Mouse (Mus musculus) neural tube, embryonic 11.5 days (tissue): ENCODE data around the gene Cd80. TPM values are rescaled to one million over a fixed set of nuclear protein-coding genes. Genes with fewer than 3 reads are reported as not detected.

Source experiments
- ATAC-seq: fragments of 200-750 bp; cut with Nextera tagmentation; 2 replicates; pipeline ENCODE4 v1.8.0; 2017; ENCODE audit warnings: moderate number of reproducible peaks, mild to moderate bottlenecking, moderate TSS enrichment, moderate library complexity; ENCODE audit not compliant: insufficient read depth, low FRiP score, low TSS enrichment
- DNase-seq: peaks from one replicate; pipeline ENCODE4 v3.0.0-alpha.2; 2015; ENCODE audit warnings: low spot score
- H3K27ac ChIP-seq: fragments of 300-500 bp; sonication (generic); 2 replicates; pipeline ENCODE4 v1.5.1; 2014; ENCODE audit warnings: low read depth, mild to moderate bottlenecking, low read length
- H3K27me3 ChIP-seq: fragments of 300-500 bp; sonication (generic); 2 replicates; pipeline ENCODE4 v1.6.1; 2014; ENCODE audit warnings: mild to moderate bottlenecking, low read length, mixed read lengths; ENCODE audit not compliant: control insufficient read depth, insufficient read depth
- H3K36me3 ChIP-seq: fragments of 300-500 bp; sonication (generic); 2 replicates; pipeline ENCODE4 v1.6.1; 2014; ENCODE audit warnings: mild to moderate bottlenecking, low read length, moderate library complexity, mixed read lengths; ENCODE audit not compliant: control insufficient read depth, insufficient read depth
- H3K4me1 ChIP-seq: fragments of 300-500 bp; sonication (generic); 2 replicates; pipeline ENCODE4 v1.6.1; 2014; ENCODE audit warnings: low read length, mixed read lengths; ENCODE audit not compliant: control insufficient read depth, insufficient read depth
- H3K4me2 ChIP-seq: fragments of 300-500 bp; sonication (generic); 2 replicates; pipeline ENCODE4 v1.6.1; 2014; ENCODE audit warnings: low read depth, mild to moderate bottlenecking, moderate library complexity
- H3K4me3 ChIP-seq: fragments of 300-500 bp; sonication (generic); 2 replicates; pipeline ENCODE4 v1.5.1; 2014; ENCODE audit warnings: low read depth, low read length
- H3K9ac ChIP-seq: fragments of 300-500 bp; sonication (generic); 2 replicates; pipeline ENCODE4 v1.6.1; 2014; ENCODE audit warnings: mild to moderate bottlenecking, low read length
- H3K9me3 ChIP-seq: fragments of 300-500 bp; sonication (generic); 2 replicates; pipeline ENCODE4 v1.6.1; 2016; ENCODE audit warnings: low read length; ENCODE audit not compliant: control insufficient read depth
- WGBS: fragments of 180-500 bp; shearing (Covaris S2); extraction: QIAGEN DNeasy Blood & Tissue Kit; methylation state at CpG from one replicate; pipeline ENCODE4 v1.1.7; 2014; 5-methylcytosine and 5-hydroxymethylcytosine counted together
- polyA plus RNA-seq: library from polyadenylated mRNA; unstranded; fragments of >200 nt; fragmentation: Nextera tagmentation; extraction: Ambion mirVana; gene quantifications from 2 replicates; pipeline ENCODE4 v1.2.1, GENCODE M21; 2014

Gene Cd80
- polyA plus RNA-seq, 1 experiment from 2014 or later, result 0.54 TPM

GRCm38 (mm10) chr16:38482780-38483562 lies 27.6 kb downstream of the Cd80 start:
- peak; percentile 46 for DNase-seq
- Histone ChIP-seq H3K9ac (no peak overlapping the region), H3K36me3 (no peaks in the 10 kb centered on the region), H3K27ac (no peak overlapping the region), H3K4me2 (peak overlapping the region; percentile 45), H3K9me3 (no peaks in the 10 kb centered on the region), H3K4me1 (no peaks in the 10 kb centered on the region), H3K4me3 (peak overlapping the region; percentile 25), H3K27me3 (peaks cover 8% of the 10 kb centered on the region; the same call in 1 of the 2 replicates)
- 22% methylated on average over 32 of the region's 32 CpGs for WGBS
- 0 out of 2 replicates have a peak, but pooled peaks have one; percentile 35 for ATAC-seq

DNA sequence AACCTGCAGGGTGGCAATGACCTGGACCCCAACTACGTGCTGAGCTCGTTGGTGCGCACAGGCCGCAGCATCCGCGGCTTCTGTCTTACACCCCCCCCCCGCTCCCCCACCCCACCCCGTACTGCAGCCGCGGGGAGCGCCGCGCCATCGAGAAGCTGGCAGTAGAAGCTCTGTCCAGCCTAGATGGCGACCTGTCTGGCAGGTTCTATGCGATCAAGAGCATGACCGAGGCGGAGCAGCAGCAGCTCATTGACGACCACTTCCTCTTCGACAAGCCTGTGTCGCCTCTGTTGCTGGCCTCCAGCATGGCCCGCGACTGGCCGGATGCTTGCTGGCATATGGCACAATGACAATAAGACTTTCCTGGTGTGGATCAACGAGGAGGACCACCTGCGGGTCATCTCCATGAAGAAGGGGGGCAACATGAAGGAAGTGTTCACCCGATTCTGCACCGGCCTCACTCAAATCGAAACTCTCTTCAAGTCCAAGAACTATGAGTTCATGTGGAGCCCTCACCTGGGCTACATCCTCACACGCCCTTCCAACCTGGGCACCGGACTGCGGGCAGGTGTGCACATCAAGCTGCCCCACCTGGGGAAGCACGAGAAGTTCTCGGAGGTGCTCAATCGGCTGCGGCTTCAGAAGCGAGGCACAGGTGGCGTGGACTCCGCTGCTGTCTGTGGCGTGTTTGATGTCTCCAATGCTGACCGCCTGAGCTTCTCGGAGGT lies 28.4 kb downstream of the Cd80 start:
- DNase-seq (no peak), ATAC-seq (0 out of 2 replicates have a peak, but pooled peaks have one; percentile 23)
- no peak overlapping the region for H3K27ac ChIP-seq
- peak overlapping the region; percentile 25 for H3K4me3 ChIP-seq
- WGBS, result 34% methylated on average over 39 of the region's 42 CpGs
- H3K36me3 ChIP-seq, result no peaks in the 10 kb centered on the region
- no peaks in the 10 kb centered on the region for H3K4me1 ChIP-seq
- peak overlapping the region; percentile 45 for H3K4me2 ChIP-seq
- peaks cover 8% of the 10 kb centered on the region; the same call in 1 of the 2 replicates for H3K27me3 ChIP-seq
- H3K9ac ChIP-seq, result no peak overlapping the region
- no peaks in the 10 kb centered on the region for H3K9me3 ChIP-seq

- Histone ChIP-seq H3K27me3 (no peaks in the 10 kb centered on the region), H3K27ac (no peak overlapping the region), H3K4me1 (no peaks in the 10 kb centered on the region), H3K36me3 (no peaks in the 10 kb centered on the region), H3K9ac (no peak overlapping the region), H3K4me2 (no peak overlapping the region), H3K9me3 (no peaks in the 10 kb centered on the region), H3K4me3 (no peak overlapping the region)
- 86% methylated on average over 3 of the region's 3 CpGs for WGBS
- DNase-seq (no peak), ATAC-seq (no peak)
Observed at GRCm38 (mm10) chr16:38492551-38492950, 37.2 kb downstream of the Cd80 start.

GRCm38 (mm10) chr16:38493890-38494289 lies 38.5 kb downstream of the Cd80 start:
- Histone ChIP-seq H3K27me3 (no peaks in the 10 kb centered on the region), H3K36me3 (peaks cover under 1% of the 10 kb centered on the region; the same call in 1 of the 2 replicates), H3K4me3 (no peak overlapping the region), H3K4me1 (no peaks in the 10 kb centered on the region), H3K4me2 (no peak overlapping the region), H3K27ac (no peak overlapping the region), H3K9me3 (no peaks in the 10 kb centered on the region), H3K9ac (no peak overlapping the region)
- ATAC-seq, result no peak
- 87% methylated on average over 10 of the region's 10 CpGs for WGBS
- DNase-seq, result no peak

DNA sequence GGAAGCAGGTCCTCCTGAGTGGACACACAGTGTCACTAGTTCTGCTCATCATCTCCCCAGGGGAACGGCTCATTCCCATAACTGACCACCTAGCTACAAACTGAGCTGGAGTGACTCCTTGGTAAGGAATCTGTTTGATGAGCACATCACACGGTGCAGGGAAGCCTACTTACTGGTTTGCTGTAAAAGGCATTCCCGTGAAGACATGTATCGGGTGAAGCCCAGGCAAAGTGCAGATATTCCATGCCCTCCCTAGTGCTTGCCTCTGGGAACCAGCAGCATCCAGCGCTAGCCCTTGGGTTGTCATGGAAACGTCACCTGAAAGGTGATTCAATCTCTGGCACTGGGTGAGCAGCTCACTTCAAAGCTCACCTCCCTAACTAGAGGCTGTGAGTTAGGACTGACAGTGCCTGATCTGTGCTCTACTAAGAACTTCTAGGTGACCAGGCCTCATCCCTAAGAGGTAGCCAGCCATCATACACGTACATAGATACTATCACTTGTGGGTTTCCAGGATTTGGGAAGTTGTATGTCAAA lies 41.3 kb downstream of the Cd80 start:
- Histone ChIP-seq H3K27ac (no peak overlapping the region), H3K9ac (no peak overlapping the region), H3K27me3 (no peaks in the 10 kb centered on the region), H3K4me1 (no peaks in the 10 kb centered on the region), H3K4me2 (no peak overlapping the region), H3K9me3 (no peaks in the 10 kb centered on the region), H3K36me3 (peaks cover 2% of the 10 kb centered on the region; the same call in 1 of the 2 replicates), H3K4me3 (no peak overlapping the region)
- DNase-seq (no peak), ATAC-seq (no peak)
- 86% methylated on average over 7 of the region's 7 CpGs for WGBS

DNA sequence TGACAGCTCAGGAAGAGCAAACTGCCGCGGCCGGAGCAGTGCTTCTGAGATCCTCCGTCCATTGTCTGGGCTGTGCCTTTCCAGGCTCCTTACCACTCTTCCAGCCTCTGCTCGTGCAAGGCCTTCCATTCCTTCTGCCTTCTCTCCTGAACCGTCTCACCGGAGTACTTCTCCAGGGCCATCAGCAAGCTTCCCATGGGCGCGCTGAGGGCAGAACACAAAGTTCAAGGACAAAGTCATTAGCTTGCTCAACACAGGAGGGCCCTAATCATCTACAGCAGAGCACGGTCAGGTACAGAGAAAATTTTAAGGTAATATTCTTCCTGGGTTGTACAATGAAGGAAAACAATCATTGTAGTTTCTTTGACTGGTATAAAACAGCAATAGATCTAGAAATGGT lies 47.1 kb downstream of the Cd80 start:
- Histone ChIP-seq H3K9ac (no peak overlapping the region), H3K27ac (no peak overlapping the region), H3K9me3 (no peaks in the 10 kb centered on the region), H3K4me1 (no peaks in the 10 kb centered on the region), H3K4me2 (no peak overlapping the region), H3K36me3 (peaks cover 2% of the 10 kb centered on the region), H3K27me3 (no peaks in the 10 kb centered on the region), H3K4me3 (no peak overlapping the region)
- ATAC-seq (no peak), DNase-seq (no peak)
- 91% methylated on average over 10 of the region's 10 CpGs for WGBS

- DNase-seq (no peak), ATAC-seq (no peak)
- 91% methylated on average over 4 of the region's 4 CpGs for WGBS
- Histone ChIP-seq H3K9ac (no peak overlapping the region), H3K4me3 (no peak overlapping the region), H3K27me3 (no peaks in the 10 kb centered on the region), H3K4me2 (no peak overlapping the region), H3K4me1 (no peaks in the 10 kb centered on the region), H3K27ac (no peak overlapping the region), H3K36me3 (peaks cover 2% of the 10 kb centered on the region), H3K9me3 (no peaks in the 10 kb centered on the region)
Observed at GRCm38 (mm10) chr16:38503528-38503927, 48.2 kb downstream of the Cd80 start.

DNA sequence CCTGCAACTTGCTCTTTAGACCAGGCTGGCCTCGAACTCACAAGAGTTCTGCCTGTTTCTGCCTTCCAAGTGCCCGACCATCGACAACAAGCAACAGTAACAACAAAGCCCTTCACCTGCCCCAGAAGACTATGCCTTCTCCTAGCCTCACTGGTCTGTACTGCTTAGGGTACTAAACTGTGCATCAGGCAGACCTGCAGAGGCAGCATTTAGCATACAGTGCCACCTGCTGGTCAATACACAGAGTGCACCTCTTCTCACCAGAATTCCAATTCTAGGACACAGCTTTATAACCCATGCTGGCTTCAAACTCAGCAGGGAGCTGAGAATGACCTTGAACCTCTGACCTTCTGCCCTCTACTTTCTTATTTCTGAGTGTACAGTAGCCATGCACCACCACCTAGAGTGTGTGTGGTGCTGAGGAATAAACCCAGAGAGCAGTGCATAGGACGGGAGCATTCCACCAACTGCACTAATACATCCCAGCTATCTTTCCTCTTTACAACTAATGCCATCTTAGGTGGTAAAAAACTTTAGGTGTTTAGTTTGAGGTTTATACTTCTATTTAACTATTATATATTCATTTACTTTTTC lies 50.8 kb downstream of the Cd80 start:
- no peaks in the 10 kb centered on the region; the same call in 1 of the 2 replicates for H3K36me3 ChIP-seq
- H3K4me2 ChIP-seq, result no peak overlapping the region
- no peak overlapping the region for H3K9ac ChIP-seq
- DNase-seq, result peak; percentile 62
- no peaks in the 10 kb centered on the region for H3K9me3 ChIP-seq
- ATAC-seq, result peak; percentile 72; the same call in 1 of the 2 replicates
- H3K4me1 ChIP-seq, result no peaks in the 10 kb centered on the region
- H3K4me3 ChIP-seq, result no peak overlapping the region
- WGBS, result 76% methylated on average over 4 of the region's 4 CpGs
- no peak overlapping the region for H3K27ac ChIP-seq
- no peaks in the 10 kb centered on the region for H3K27me3 ChIP-seq
